Mouse (Mus musculus) cerebellum, adult 9-10 months (tissue): ENCODE results near the gene Esr1.
A peak's percentile ranks its signal among the peaks of the same experiment; 100 is the strongest.
"Not testable (repeated sequence)": the region's sequence is repeated elsewhere in the genome, so short reads cannot be mapped to it uniquely, and the experiment has no call there.

Experiments
- DNase-seq: peaks from one replicate; pipeline ENCODE4 v3.0.0; 2022

Gene Esr1

DNA sequence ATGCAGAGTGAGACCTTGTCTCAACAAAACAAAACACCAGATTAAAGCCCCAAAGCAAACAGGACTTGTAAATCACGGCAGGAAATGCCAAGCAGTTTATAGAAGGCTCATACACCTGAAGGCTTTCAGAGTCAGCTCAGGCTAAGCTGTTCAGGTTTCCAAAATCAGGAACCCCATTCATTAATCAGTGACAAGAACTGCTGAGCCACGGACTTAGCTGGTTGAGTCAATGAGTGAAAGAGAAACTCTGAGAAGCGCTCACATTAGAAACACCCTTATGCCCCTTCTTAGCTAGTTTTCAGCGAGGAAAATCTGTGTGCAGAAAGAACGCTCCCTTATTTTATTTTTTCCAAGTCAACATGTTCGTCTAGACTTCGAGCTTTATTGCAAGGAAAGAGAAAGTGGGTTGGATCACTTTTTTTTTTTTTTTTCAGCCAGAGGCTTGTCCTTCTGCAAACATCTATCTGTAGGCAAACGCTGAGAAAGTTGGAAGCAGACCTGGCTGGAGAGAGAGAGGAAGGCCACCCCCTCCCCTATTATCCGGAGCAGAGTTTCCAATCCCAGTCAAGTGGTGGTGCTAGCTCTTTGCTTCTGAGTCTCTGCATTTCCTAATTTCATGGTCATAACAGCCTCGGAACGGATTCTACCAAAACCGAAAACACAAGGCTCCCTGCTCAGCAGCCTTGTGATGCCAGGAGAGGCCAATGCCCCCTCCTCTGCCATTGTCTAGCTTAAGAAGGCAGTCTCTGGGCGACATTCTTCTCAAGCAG is at the start of gene Esr1:
Gene Esr1 (plus strand): TSS at position 208 of the 770 bp plus-strand sequence.
- no peak for DNase-seq

GRCm38 (mm10) chr10:4565148-4565547 is 46.2 kb upstream of the Esr1 start:
- no peak for DNase-seq

DNA sequence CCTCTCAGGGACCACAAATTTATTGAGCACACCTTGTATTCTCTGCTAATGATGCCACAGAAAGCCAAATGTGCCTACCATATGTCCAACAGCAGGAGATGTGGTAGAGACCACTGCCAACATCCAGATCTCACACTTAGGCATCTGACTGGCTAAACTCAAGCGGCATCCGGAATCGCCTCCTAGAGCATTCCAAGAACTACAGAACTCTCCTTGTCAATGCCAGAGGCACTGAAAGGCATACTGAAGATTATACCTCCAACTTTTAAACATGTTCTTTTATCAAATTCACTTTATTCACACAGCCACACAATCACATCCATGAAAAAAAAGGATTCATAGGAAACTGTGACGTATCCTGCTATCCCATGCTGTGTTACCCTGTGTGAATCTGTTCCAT is 40.6 kb upstream of the Esr1 start:
- DNase-seq: peak; percentile 6

- no peak for DNase-seq
These were observed 40.1 kb upstream of the Esr1 start for GRCm38 (mm10) chr10:4571304-4571703.

GRCm38 (mm10) chr10:4581905-4582304 is 29.5 kb upstream of the Esr1 start:
- no peak for DNase-seq

GRCm38 (mm10) chr10:4586691-4587090 is 24.7 kb upstream of the Esr1 start:
- DNase-seq: no peak

- no peak for DNase-seq
These were observed 21.8 kb upstream of the Esr1 start for GRCm38 (mm10) chr10:4589576-4589975.

DNA sequence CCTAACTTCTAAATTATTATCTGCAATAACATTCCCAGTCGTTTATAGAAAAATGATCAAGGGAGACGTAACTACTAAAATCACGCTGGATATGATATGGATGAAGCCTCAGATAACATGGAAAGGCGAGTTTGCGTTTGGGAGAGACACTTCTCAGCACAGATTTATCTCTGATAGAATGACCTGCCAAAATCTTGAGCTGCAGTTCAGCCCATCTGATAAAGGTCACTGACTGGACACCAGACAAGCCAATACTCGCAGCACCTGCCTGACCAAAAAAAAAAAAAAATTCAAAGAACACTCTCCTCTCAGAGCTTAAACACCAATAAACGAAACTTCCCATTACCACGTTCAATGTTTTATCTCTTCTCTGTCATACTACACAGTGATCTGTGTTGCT is 20.4 kb upstream of the Esr1 start:
- DNase-seq: no peak

GRCm38 (mm10) chr10:4593828-4594227 is 17.6 kb upstream of the Esr1 start:
- DNase-seq: no peak

DNA sequence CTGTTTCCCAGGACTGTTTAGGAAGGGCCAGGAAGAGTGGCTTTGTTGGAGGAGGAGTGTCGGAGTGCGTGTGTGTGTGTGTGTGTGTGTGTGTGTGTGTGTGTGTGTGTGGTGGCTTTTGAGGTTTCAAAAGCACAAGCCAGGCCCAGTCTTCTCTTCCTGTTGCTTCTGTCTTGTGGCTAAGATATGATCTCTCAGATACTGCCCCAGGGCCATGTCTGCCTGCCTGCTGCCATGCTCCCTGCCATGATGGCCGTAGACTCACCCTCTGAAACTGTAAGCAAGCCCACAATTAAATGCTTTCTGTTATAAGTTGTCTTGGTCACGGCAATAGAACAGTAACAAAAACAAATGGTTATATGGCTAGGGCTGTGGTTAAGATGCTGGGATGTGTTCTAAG is 14.2 kb upstream of the Esr1 start:
- no peak for DNase-seq

GRCm38 (mm10) chr10:4598244-4598842 is 13.1 kb upstream of the Esr1 start:
- peak; percentile 37 for DNase-seq

- no peak for DNase-seq
These were observed 12.5 kb upstream of the Esr1 start for GRCm38 (mm10) chr10:4598916-4599315.

- DNase-seq: no peak
These were observed 11.8 kb upstream of the Esr1 start for GRCm38 (mm10) chr10:4599591-4599990.

DNA sequence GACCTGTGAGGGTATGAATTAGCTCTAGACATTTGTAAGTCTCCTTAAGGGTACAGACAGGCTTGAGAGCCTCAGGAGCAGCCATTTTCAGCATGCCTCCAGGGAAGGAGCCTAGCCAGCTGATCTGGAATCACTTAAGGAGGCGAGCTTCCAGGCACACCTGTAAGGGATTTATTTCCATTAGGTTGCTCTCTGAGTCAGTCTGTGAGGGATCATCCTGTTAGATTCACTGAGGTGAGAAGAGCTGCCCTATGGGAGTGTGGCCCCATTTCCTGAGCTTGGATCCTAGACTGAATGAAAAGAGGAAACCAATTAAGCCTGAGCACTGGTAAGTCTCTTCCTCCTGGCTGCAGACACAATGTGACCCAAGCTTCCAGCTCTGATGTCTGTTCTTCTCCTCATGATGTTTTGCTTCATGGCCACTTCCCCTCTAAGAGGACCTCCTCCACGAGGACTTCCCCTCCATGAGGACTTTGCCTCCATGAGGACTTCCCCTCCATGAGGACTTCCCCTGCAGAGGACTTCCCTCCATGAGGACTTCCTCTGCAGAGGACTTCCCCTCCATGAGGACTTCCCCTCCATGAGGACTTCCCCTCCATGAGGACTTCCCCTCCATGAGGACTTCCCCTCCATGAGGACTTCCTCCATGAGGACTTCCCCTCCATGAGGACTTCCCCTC is 10.5 kb upstream of the Esr1 start:
- DNase-seq: no peak

DNA sequence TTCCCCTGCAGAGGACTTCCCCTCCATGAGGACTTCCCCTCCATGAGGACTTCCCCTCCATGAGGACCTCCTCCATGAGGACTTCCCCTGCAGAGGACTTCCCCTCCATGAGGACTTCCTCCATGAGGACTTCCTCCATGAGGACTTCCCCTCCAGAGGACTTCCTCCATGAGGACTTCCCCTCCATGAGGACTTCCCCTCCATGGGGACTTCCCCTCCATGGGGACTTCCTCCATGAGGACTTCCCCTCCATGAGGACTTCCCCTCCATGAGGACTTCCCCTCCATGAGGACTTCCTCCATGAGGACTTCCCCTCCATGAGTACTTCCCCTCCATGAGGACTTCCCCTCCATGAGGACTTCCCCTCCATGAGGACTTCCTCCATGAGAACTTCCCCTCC is 9.8 kb upstream of the Esr1 start:
- DNase-seq: not testable (repeated sequence)

DNA sequence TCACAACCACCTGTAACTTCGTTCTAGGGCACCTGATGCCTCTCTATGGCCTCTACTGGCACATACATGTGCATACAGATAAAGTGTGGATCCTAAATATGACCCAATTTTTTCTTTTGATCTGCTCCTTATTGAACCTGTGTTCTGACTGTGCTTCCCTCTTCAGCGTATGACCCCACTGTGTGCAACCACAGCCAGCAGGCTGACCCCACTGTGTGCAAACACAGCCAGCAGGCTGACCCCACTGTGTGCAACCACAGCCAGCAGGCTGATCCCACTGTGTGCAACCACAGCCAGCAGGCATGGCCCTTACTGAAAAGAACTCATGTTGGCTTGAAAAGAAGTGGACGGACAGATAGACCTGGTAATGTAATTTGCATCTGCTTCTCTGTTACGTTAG is 8.9 kb upstream of the Esr1 start:
- no peak for DNase-seq

DNA sequence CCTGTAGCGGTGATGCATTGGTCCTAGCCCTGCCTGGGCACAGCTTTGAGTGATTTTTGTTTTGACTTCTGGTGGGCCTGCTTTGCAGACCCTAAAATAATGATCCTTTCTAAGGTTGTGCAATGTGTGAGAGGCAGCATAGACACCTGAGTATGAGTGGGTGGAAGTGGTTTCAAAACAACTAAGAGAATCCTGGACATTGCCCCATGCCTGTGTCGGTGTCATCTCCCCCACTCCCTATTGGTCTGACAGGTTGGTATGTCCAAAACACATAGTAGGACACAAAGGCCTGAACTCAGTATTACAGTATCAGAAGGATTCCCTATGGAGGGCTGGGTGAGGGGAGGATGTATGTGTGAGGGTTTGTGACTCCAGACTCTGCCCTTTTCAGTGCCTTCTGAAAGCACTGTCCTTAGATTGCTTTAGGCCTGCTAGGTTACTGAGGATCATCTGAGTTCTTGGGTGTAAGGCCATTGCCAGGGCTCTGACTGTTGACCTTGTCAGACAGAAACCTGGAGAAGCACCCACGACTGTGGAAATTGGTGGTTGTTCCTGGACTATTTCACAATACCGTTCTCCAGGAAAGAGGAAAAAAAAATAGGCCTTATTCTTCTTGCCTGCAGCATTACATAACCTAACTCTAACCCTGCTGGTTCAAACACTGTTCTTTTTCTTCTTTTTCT is 6.7 kb upstream of the Esr1 start:
- DNase-seq: no peak

GRCm38 (mm10) chr10:4610234-4610633 is 1.2 kb upstream of the Esr1 start:
- no peak for DNase-seq

- no peak for DNase-seq
These were observed 1.1 kb downstream of the Esr1 start for GRCm38 (mm10) chr10:4612313-4613036.

- DNase-seq: no peak
These were observed 6.6 kb downstream of the Esr1 start for GRCm38 (mm10) chr10:4618026-4618425.

DNA sequence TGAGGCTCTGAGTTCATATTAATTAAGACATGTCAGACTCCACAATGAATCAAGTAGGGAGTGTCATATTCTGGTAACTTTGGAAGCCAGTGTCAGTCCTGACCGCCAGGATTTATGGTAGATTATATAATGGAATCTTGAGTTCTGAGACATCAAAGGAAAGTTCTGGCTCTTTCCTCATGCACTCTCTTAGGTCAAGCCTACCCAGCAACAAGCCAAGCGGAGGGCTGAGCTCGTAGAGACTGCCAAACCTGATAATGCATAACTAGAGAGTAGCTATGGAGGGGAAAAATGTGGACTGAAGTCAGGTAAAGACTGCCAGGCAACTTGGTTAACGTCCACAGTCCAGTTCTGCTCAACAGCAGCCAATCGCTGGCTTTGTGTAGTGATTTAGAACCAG is 7.3 kb downstream of the Esr1 start:
- no peak for DNase-seq

GRCm38 (mm10) chr10:4619426-4619825 is 8.0 kb downstream of the Esr1 start:
- not testable (repeated sequence) for DNase-seq
